Mouse (Mus musculus) ES-Bruce4 (cell line): ENCODE measurements around the gene Krt78. TPM values are rescaled to one million over a fixed set of nuclear protein-coding genes. Genes with fewer than 3 reads are reported as not detected.

ENCODE experiments used
- H3K27ac ChIP-seq: 2 replicates; pipeline ENCODE4 v1.5.1; 2012; ENCODE audit warnings: low read length, inconsistent platforms; ENCODE audit not compliant: insufficient read depth
- H3K27me3 ChIP-seq: 2 replicates; pipeline ENCODE4 v1.6.1; 2012; ENCODE audit warnings: mild to moderate bottlenecking, low read length, inconsistent platforms; ENCODE audit not compliant: control insufficient read depth, poor library complexity, insufficient read depth, severe bottlenecking
- H3K36me3 ChIP-seq: 2 replicates; pipeline ENCODE4 v1.6.1; 2012; ENCODE audit warnings: inconsistent platforms, mild to moderate bottlenecking, low read length, moderate library complexity; ENCODE audit not compliant: control insufficient read depth, poor library complexity, insufficient read depth, severe bottlenecking
- H3K4me1 ChIP-seq: one replicate; pipeline ENCODE4 v1.8.1; 2011; ENCODE audit warnings: low read length; ENCODE audit not compliant: control insufficient read depth, insufficient read depth
- H3K4me3 ChIP-seq: 2 replicates; pipeline ENCODE4 v1.5.1; 2011; ENCODE audit warnings: low read depth, mild to moderate bottlenecking, low read length
- H3K9ac ChIP-seq: 2 replicates; pipeline ENCODE4 v1.6.1; 2012; ENCODE audit warnings: low read depth, mild to moderate bottlenecking, inconsistent platforms; ENCODE audit not compliant: poor library complexity, severe bottlenecking
- H3K9me3 ChIP-seq: replicated peaks from 2 replicates; pipeline ENCODE4 v1.6.1; 2012; ENCODE audit warnings: mild to moderate bottlenecking, low read length, inconsistent platforms; ENCODE audit not compliant: control insufficient read depth, poor library complexity, insufficient read depth, severe bottlenecking
- CTCF ChIP-seq: IDR thresholded peaks from one replicate; pipeline ENCODE4 v1.8.1; 2011; ENCODE audit warnings: low read depth, low read length
- EP300 ChIP-seq: IDR thresholded peaks from 2 replicates; pipeline ENCODE4 v1.6.1; 2011; ENCODE audit warnings: low read depth, low read length; ENCODE audit not compliant: insufficient read depth
- POLR2A ChIP-seq: IDR thresholded peaks from one replicate; pipeline ENCODE4 v1.8.1; 2011; ENCODE audit warnings: low read length; ENCODE audit not compliant: insufficient read depth
- polyA plus RNA-seq: library from polyadenylated mRNA; stranded (reverse); fragments of >200 nt; gene quantifications from 2 replicates; pipeline ENCODE4 v1.2.4, GENCODE M21; 2011; ENCODE audit warnings: low read depth; ENCODE audit not compliant: missing spikeins, insufficient read depth, insufficient read length

The Krt78 gene
- polyA plus RNA-seq, 1 experiment: not detected

- H3K27ac ChIP-seq: no peak overlapping the region
- H3K27me3 ChIP-seq: no peaks in the 10 kb centered on the region
- H3K9ac ChIP-seq: no peak overlapping the region
- H3K4me1 ChIP-seq: no peaks in the 10 kb centered on the region
- no peaks in the 10 kb centered on the region for H3K9me3 ChIP-seq
- H3K36me3 ChIP-seq: no peaks in the 10 kb centered on the region
- H3K4me3 ChIP-seq: no peak overlapping the region
- TF ChIP-seq EP300 (no peak), CTCF (no peak), POLR2A (no peak)
Observed at GRCm38 (mm10) chr15:101916072-101916471, 38.0 kb downstream of the Krt78 start.

- Histone ChIP-seq H3K4me3 (no peak overlapping the region), H3K4me1 (no peaks in the 10 kb centered on the region), H3K27me3 (no peaks in the 10 kb centered on the region), H3K9ac (no peak overlapping the region), H3K27ac (no peak overlapping the region), H3K9me3 (no peaks in the 10 kb centered on the region), H3K36me3 (no peaks in the 10 kb centered on the region)
- TF ChIP-seq EP300 (no peak), POLR2A (no peak), CTCF (no peak)
Observed at GRCm38 (mm10) chr15:101904849-101905248, 49.2 kb downstream of the Krt78 start.

GRCm38 (mm10) chr15:101902171-101903149, 51.6 kb downstream of the Krt78 start:
- Histone ChIP-seq H3K9ac (no peak overlapping the region), H3K4me1 (no peaks in the 10 kb centered on the region), H3K36me3 (no peaks in the 10 kb centered on the region), H3K27me3 (no peaks in the 10 kb centered on the region), H3K9me3 (no peaks in the 10 kb centered on the region), H3K4me3 (no peak overlapping the region), H3K27ac (no peak overlapping the region)
- TF ChIP-seq POLR2A (no peak), CTCF (no peak), EP300 (no peak)

Other genes with a start within 250 kb of the Krt78 start
- not detected in 2 replicates for gene Krt5, start 241.4 kb downstream of the Krt78 start, polyA plus RNA-seq
- not detected in 2 replicates for gene Krt71, start 211.2 kb downstream of the Krt78 start, polyA plus RNA-seq
- gene Krt72, start 167.8 kb downstream of the Krt78 start, polyA plus RNA-seq: not detected in 2 replicates
- not detected in 2 replicates for gene Krt73, start 151.9 kb downstream of the Krt78 start, polyA plus RNA-seq
- gene Krt2, start 136.1 kb downstream of the Krt78 start, polyA plus RNA-seq: not detected in 2 replicates
- gene Krt1, start 103.5 kb downstream of the Krt78 start, polyA plus RNA-seq: not detected in 2 replicates
- gene Krt77, start 84.6 kb downstream of the Krt78 start, polyA plus RNA-seq: not detected in 2 replicates
- not detected in 2 replicates for gene Krt76, start 61.4 kb downstream of the Krt78 start, polyA plus RNA-seq
- gene Krt4, start 29.6 kb downstream of the Krt78 start, polyA plus RNA-seq: not detected in 2 replicates
- gene Krt79, start 14.0 kb downstream of the Krt78 start, polyA plus RNA-seq: not detected in 2 replicates
- gene Krt8, start 50.2 kb upstream of the Krt78 start, polyA plus RNA-seq: 306 and 318 TPM in 2 replicates
- 334 and 349 TPM in 2 replicates for gene Krt18, start 73.9 kb upstream of the Krt78 start, polyA plus RNA-seq
- 584 and 631 TPM in 2 replicates for gene Eif4b, start 119.5 kb upstream of the Krt78 start, polyA plus RNA-seq
- gene Tns2, start 146.1 kb upstream of the Krt78 start, polyA plus RNA-seq: 10.4 and 12.8 TPM in 2 replicates
- gene Spryd3, start 181.9 kb upstream of the Krt78 start, polyA plus RNA-seq: 11.7 and 15.1 TPM in 2 replicates
- 2.0 and 2.2 TPM in 2 replicates for gene Igfbp6, start 190.1 kb upstream of the Krt78 start, polyA plus RNA-seq
- gene Soat2, start 196.2 kb upstream of the Krt78 start, polyA plus RNA-seq: 0.45 TPM in 1 of 2 replicates, not detected in the other
- 53.7 and 54.3 TPM in 2 replicates for gene Zfp740, start 249.0 kb upstream of the Krt78 start, polyA plus RNA-seq